Mouse (Mus musculus) cerebellum, adult 11-12 months (tissue): Measurements from ENCODE around the gene Frmpd1.

Experiments used
- DNase-seq: peaks from one replicate; pipeline ENCODE4 v3.0.0; 2022

Gene Frmpd1

GRCm38 (mm10) chr4:45241330-45241729, 56.7 kb downstream of the Frmpd1 start:
- DNase-seq = no peak

- no peak for DNase-seq
Measured at GRCm38 (mm10) chr4:45242163-45242562, 57.5 kb downstream of the Frmpd1 start.

- no peak for DNase-seq
Measured at GRCm38 (mm10) chr4:45243211-45243902, 58.7 kb downstream of the Frmpd1 start.

- no peak for DNase-seq
Measured at GRCm38 (mm10) chr4:45251265-45251664, 66.6 kb downstream of the Frmpd1 start.

GRCm38 (mm10) chr4:45252861-45253262, 68.2 kb downstream of the Frmpd1 start:
- DNase-seq = no peak

GRCm38 (mm10) chr4:45253839-45254601, 69.3 kb downstream of the Frmpd1 start:
- peak; percentile 13 for DNase-seq

- no peak for DNase-seq
Measured at GRCm38 (mm10) chr4:45259232-45259832, 74.7 kb downstream of the Frmpd1 start.

GRCm38 (mm10) chr4:45261551-45261950, 76.9 kb downstream of the Frmpd1 start:
- no peak for DNase-seq

- DNase-seq = no peak
Measured at GRCm38 (mm10) chr4:45267883-45268282, 83.2 kb downstream of the Frmpd1 start.

GRCm38 (mm10) chr4:45271041-45271452, 86.4 kb downstream of the Frmpd1 start:
- DNase-seq = no peak

- no peak for DNase-seq
Measured at GRCm38 (mm10) chr4:45275770-45276169, 91.1 kb downstream of the Frmpd1 start.

GRCm38 (mm10) chr4:45279292-45279691, 94.6 kb downstream of the Frmpd1 start:
- no peak for DNase-seq

GRCm38 (mm10) chr4:45279981-45280548, 95.4 kb downstream of the Frmpd1 start:
- DNase-seq = peak; percentile 32

- no peak for DNase-seq
Measured at GRCm38 (mm10) chr4:45286318-45286717, 101.6 kb downstream of the Frmpd1 start.

GRCm38 (mm10) chr4:45287906-45288305, 103.2 kb downstream of the Frmpd1 start:
- DNase-seq = no peak

- DNase-seq = peak; percentile 81
Measured at GRCm38 (mm10) chr4:45296662-45297564, 112.2 kb downstream of the Frmpd1 start, which contains the start of gene Trmt10b. Gene Trmt10b, plus strand, starts transcription at chr4:45297127.

- no peak for DNase-seq
Measured at GRCm38 (mm10) chr4:45305536-45305935, 120.9 kb downstream of the Frmpd1 start.

GRCm38 (mm10) chr4:45308046-45308445, 123.4 kb downstream of the Frmpd1 start:
- DNase-seq = no peak

GRCm38 (mm10) chr4:45308606-45309005, 123.9 kb downstream of the Frmpd1 start:
- no peak for DNase-seq

GRCm38 (mm10) chr4:45311056-45311455, 126.4 kb downstream of the Frmpd1 start:
- no peak for DNase-seq

GRCm38 (mm10) chr4:45320159-45320816, 135.6 kb downstream of the Frmpd1 start:
- DNase-seq = peak; percentile 89

GRCm38 (mm10) chr4:45331139-45331538, 146.5 kb downstream of the Frmpd1 start:
- DNase-seq = no peak
